ENCODE assay signal across 8 mouse cellular contexts in genomic region chr11:78549491-78549987, GRCm38 (mm10). TPM values are rescaled to one million over a fixed set of nuclear protein-coding genes. Genes with fewer than 3 reads are reported as not detected.
DNase-seq lines count a peak whose midpoint lies in the region; ATAC-seq and TF ChIP-seq lines count a peak whose summit lies in the region.

No protein-coding gene starts in this region.

- H3K4me1 ChIP-seq in kidney, embryonic 15.5 days = peaks cover 26% of the 10 kb centered on the region
- no peaks in the 10 kb centered on the region; the same call in 1 of the 2 replicates for H3K4me1 ChIP-seq in bone marrow, adult 2 months (ENCODE audit: control insufficient read depth, insufficient read depth, low read length)
- H3K4me1 ChIP-seq in hindbrain, embryonic 15.5 days (replicated peaks) = peaks cover 22% of the 10 kb centered on the region
- H3K4me1 ChIP-seq in midbrain, postnatal 0 days (ENCODE audit: insufficient read depth, low read length) = no peaks in the 10 kb centered on the region; the same call in 1 of the 2 replicates

- TF ChIP-seq CTCF in bone marrow, adult 2 months (IDR thresholded peaks at IDR 0.05; ENCODE audit: control insufficient read depth, insufficient read depth, low read length) = no peak
- no peak for TF ChIP-seq CTCF in midbrain, postnatal 0 days (IDR thresholded peaks at IDR 0.05)

- TF ChIP-seq POLR2A in bone marrow, adult 2 months (IDR thresholded peaks at IDR 0.05; ENCODE audit: borderline replicate concordance, control insufficient read depth, low read depth, low read length) = no peak

- H3K36me3 ChIP-seq in kidney, embryonic 15.5 days = peaks cover 14% of the 10 kb centered on the region; the same call in 1 of the 2 replicates
- peaks cover 4% of the 10 kb centered on the region; the same call in 1 of the 2 replicates for H3K36me3 ChIP-seq in hindbrain, embryonic 15.5 days
- H3K36me3 ChIP-seq in midbrain, postnatal 0 days (ENCODE audit: insufficient read depth, low read length) = no peaks in the 10 kb centered on the region

- peak overlapping the region; percentile 69 for H3K9ac ChIP-seq in kidney, embryonic 15.5 days
- H3K9ac ChIP-seq in hindbrain, embryonic 15.5 days = peak overlapping the region; percentile 60; the same call in 1 of the 2 replicates
- peak overlapping the region; percentile 50; the same call in 1 of the 2 replicates for H3K9ac ChIP-seq in midbrain, postnatal 0 days (replicated peaks; ENCODE audit: low read length, poor library complexity, severe bottlenecking)

- no peaks in the 10 kb centered on the region for H3K27me3 ChIP-seq in kidney, embryonic 15.5 days
- no peaks in the 10 kb centered on the region for H3K27me3 ChIP-seq in hindbrain, embryonic 15.5 days
- H3K27me3 ChIP-seq in midbrain, postnatal 0 days (ENCODE audit: insufficient read depth, low read length) = no peaks in the 10 kb centered on the region

- DNase-seq in kidney, adult 18-20 months = no peak
- no peak for DNase-seq in midbrain, postnatal 0 days (ENCODE audit: low spot score)
- DNase-seq in spleen, postnatal 36 days (ENCODE audit: low spot score in 2 of 2) = no peak
- no peak for DNase-seq in right cerebral cortex, adult 2 months (ENCODE audit: low spot score in 2 of 2)
- DNase-seq in urinary bladder, postnatal 10 days (ENCODE audit: low spot score) = no peak

- H3K4me2 ChIP-seq in kidney, embryonic 15.5 days = peak overlapping the region; percentile 82
- H3K4me2 ChIP-seq in hindbrain, embryonic 15.5 days = peak overlapping the region; percentile 87
- peak overlapping the region; percentile 63 for H3K4me2 ChIP-seq in midbrain, postnatal 0 days (ENCODE audit: low read depth, low read length, poor library complexity, severe bottlenecking)

- ATAC-seq in kidney, embryonic 15.5 days (replicated peaks; ENCODE audit: low FRiP score) = no peak
- no peak for ATAC-seq in hindbrain, embryonic 15.5 days (ENCODE audit: low FRiP score, low read depth)
- no peak for ATAC-seq in midbrain, postnatal 0 days (ENCODE audit: low FRiP score)

- 4% methylated on average over 5 of the region's 5 CpGs for WGBS in kidney, embryonic 15.5 days
- 13% methylated on average over 5 of the region's 5 CpGs for WGBS in bone marrow, adult 2 months
- 19% methylated on average over 5 of the region's 5 CpGs for WGBS in hindbrain, embryonic 15.5 days
- whole genome bisulfite sequencing in midbrain, postnatal 0 days = 9% methylated on average over 5 of the region's 5 CpGs

- no peaks in the 10 kb centered on the region for H3K9me3 ChIP-seq in kidney, embryonic 15.5 days (replicated peaks)
- no peaks in the 10 kb centered on the region for H3K9me3 ChIP-seq in hindbrain, embryonic 15.5 days
- H3K9me3 ChIP-seq in midbrain, postnatal 0 days (ENCODE audit: low read length) = no peaks in the 10 kb centered on the region

- H3K27ac ChIP-seq in kidney, embryonic 15.5 days = 0 out of 2 replicates have a peak overlapping the region, but pooled peaks have one; percentile 90
- no peak overlapping the region for H3K27ac ChIP-seq in bone marrow, adult 2 months (ENCODE audit: control insufficient read depth, insufficient read depth, low read depth, low read length, poor library complexity)
- H3K27ac ChIP-seq in hindbrain, embryonic 15.5 days (replicated peaks) = no peak overlapping the region
- H3K27ac ChIP-seq in midbrain, postnatal 0 days (ENCODE audit: low read depth, low read length) = no peak overlapping the region

- H3K4me3 ChIP-seq in kidney, embryonic 15.5 days (replicated peaks) = peak overlapping the region; percentile 71
- H3K4me3 ChIP-seq in bone marrow, adult 2 months (replicated peaks; ENCODE audit: control insufficient read depth, low read depth, low read length) = peak overlapping the region; percentile 29
- peak overlapping the region; percentile 78 for H3K4me3 ChIP-seq in hindbrain, embryonic 15.5 days
- peak overlapping the region; percentile 58 for H3K4me3 ChIP-seq in midbrain, postnatal 0 days (ENCODE audit: low read depth, low read length)

RNA-seq across cellular contexts. Expression of gene Tmem97, which starts 1.0 kb away (rescaled TPM):
- 80.4 and 82.3 TPM in 2 replicates for polyA plus RNA-seq in kidney, embryonic 15.5 days (2015; fragmentation: Nextera tagmentation; extraction: Ambion mirVana)
- polyA plus RNA-seq in bone marrow, adult 2 months (2011; ENCODE audit: insufficient read depth, insufficient read length, low replicate concordance, missing spikeins) = 16.1 and 27.3 TPM in 2 replicates
- 44.5 and 45.7 TPM in 2 replicates for polyA plus RNA-seq in hindbrain, embryonic 15.5 days (2015; fragmentation: Nextera tagmentation; extraction: Ambion mirVana)
- 38.4 and 45.5 TPM in 2 replicates for total RNA-seq in midbrain, postnatal 0 days (2014; rRNA removed)
- polyA plus RNA-seq in midbrain, postnatal 0 days (2015; fragmentation: Nextera tagmentation; extraction: Ambion mirVana) = 41.4 and 42.6 TPM in 2 replicates

RNA-seq across cellular contexts. Expression of gene Ift20, which starts 13.4 kb away (rescaled TPM):
- polyA plus RNA-seq in kidney, embryonic 15.5 days (2015; fragmentation: Nextera tagmentation; extraction: Ambion mirVana) = 134 and 145 TPM in 2 replicates
- polyA plus RNA-seq in bone marrow, adult 2 months (2011; ENCODE audit: insufficient read depth, insufficient read length, low replicate concordance, missing spikeins) = 28.2 and 42.1 TPM in 2 replicates
- 121 and 125 TPM in 2 replicates for polyA plus RNA-seq in hindbrain, embryonic 15.5 days (2015; fragmentation: Nextera tagmentation; extraction: Ambion mirVana)
- 133 and 155 TPM in 2 replicates for total RNA-seq in midbrain, postnatal 0 days (2014; rRNA removed)
- 142 and 148 TPM in 2 replicates for polyA plus RNA-seq in midbrain, postnatal 0 days (2015; fragmentation: Nextera tagmentation; extraction: Ambion mirVana)

RNA-seq across cellular contexts. Expression of gene Tnfaip1, which starts 13.4 kb away (rescaled TPM):
- 81.8 and 88.2 TPM in 2 replicates for polyA plus RNA-seq in kidney, embryonic 15.5 days (2015; fragmentation: Nextera tagmentation; extraction: Ambion mirVana)
- 5.4 and 11.7 TPM in 2 replicates for polyA plus RNA-seq in bone marrow, adult 2 months (2011; ENCODE audit: insufficient read depth, insufficient read length, low replicate concordance, missing spikeins)
- polyA plus RNA-seq in hindbrain, embryonic 15.5 days (2015; fragmentation: Nextera tagmentation; extraction: Ambion mirVana) = 63.0 and 64.6 TPM in 2 replicates
- total RNA-seq in midbrain, postnatal 0 days (2014; rRNA removed) = 38.2 and 40.5 TPM in 2 replicates
- 59.1 and 62.7 TPM in 2 replicates for polyA plus RNA-seq in midbrain, postnatal 0 days (2015; fragmentation: Nextera tagmentation; extraction: Ambion mirVana)

RNA-seq across cellular contexts. Expression of gene Poldip2, which starts 37.5 kb away (rescaled TPM):
- polyA plus RNA-seq in kidney, embryonic 15.5 days (2015; fragmentation: Nextera tagmentation; extraction: Ambion mirVana) = 169 and 171 TPM in 2 replicates
- polyA plus RNA-seq in bone marrow, adult 2 months (2011; ENCODE audit: insufficient read depth, insufficient read length, low replicate concordance, missing spikeins) = 14.2 and 19.0 TPM in 2 replicates
- polyA plus RNA-seq in hindbrain, embryonic 15.5 days (2015; fragmentation: Nextera tagmentation; extraction: Ambion mirVana) = 181 and 189 TPM in 2 replicates
- total RNA-seq in midbrain, postnatal 0 days (2014; rRNA removed) = 145 and 149 TPM in 2 replicates
- polyA plus RNA-seq in midbrain, postnatal 0 days (2015; fragmentation: Nextera tagmentation; extraction: Ambion mirVana) = 159 and 176 TPM in 2 replicates

RNA-seq across cellular contexts. Expression of gene Tmem199, which starts 37.6 kb away (rescaled TPM):
- polyA plus RNA-seq in kidney, embryonic 15.5 days (2015; fragmentation: Nextera tagmentation; extraction: Ambion mirVana) = 56.7 and 57.1 TPM in 2 replicates
- 6.5 and 16.5 TPM in 2 replicates for polyA plus RNA-seq in bone marrow, adult 2 months (2011; ENCODE audit: insufficient read depth, insufficient read length, low replicate concordance, missing spikeins)
- polyA plus RNA-seq in hindbrain, embryonic 15.5 days (2015; fragmentation: Nextera tagmentation; extraction: Ambion mirVana) = 88.0 and 91.8 TPM in 2 replicates
- 46.2 and 48.2 TPM in 2 replicates for total RNA-seq in midbrain, postnatal 0 days (2014; rRNA removed)
- 92.4 and 96.0 TPM in 2 replicates for polyA plus RNA-seq in midbrain, postnatal 0 days (2015; fragmentation: Nextera tagmentation; extraction: Ambion mirVana)
